Mouse (Mus musculus): ENCODE measurements around the gene Ttc16. TPM values are rescaled to one million over a fixed set of nuclear protein-coding genes. Genes with fewer than 3 reads are reported as not detected.

The Ttc16 gene
- polyA plus RNA-seq, 1 experiment, result 2.3 TPM

DNA sequence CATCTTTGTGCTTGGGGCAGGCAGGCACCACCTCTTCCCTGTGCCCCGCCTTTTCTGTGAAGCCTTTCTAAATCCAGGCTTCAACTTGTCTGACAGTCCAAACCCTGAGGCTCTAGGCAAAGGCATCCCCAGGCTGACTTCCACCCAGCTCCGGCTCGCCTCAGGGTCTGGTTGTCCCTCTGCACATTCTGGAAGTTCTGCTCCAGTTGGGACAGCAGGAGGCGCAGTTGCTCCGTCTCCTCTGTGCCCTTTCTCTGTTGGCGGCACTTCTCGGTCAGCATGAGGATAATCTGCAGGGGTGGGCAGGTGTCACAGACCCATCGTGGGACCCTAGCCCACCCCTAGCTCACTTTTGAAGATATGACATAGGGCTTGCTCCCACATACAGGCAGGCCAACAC is 3.7 kb upstream of the Ttc16 start:
- Histone ChIP-seq H3K4me3 (ENCODE audit: low read depth, low read length) (no peak overlapping the region), H3K36me3 (ENCODE audit: control insufficient read depth, insufficient read depth, low read length) (no peaks in the 10 kb centered on the region), H3K27me3 (ENCODE audit: control insufficient read depth, insufficient read depth, low read length) (no peaks in the 10 kb centered on the region), H3K27ac (ENCODE audit: insufficient read depth, low read depth, low read length) (no peak overlapping the region), H3K4me1 (ENCODE audit: control insufficient read depth, insufficient read depth, insufficient read length, low read length) (peaks cover 13% of the 10 kb centered on the region)
- TF ChIP-seq CTCF (IDR thresholded peaks at IDR 0.05; ENCODE audit: extremely low read depth, insufficient read length, insufficient replicate concordance, low read depth, low read length) (peak; percentile 63; the same call in 1 of the 2 replicates), POLR2A (IDR thresholded peaks at IDR 0.05; ENCODE audit: low read depth, low read length) (no peak)
- 21% methylated on average over 8 of the region's 8 CpGs for WGBS

DNA sequence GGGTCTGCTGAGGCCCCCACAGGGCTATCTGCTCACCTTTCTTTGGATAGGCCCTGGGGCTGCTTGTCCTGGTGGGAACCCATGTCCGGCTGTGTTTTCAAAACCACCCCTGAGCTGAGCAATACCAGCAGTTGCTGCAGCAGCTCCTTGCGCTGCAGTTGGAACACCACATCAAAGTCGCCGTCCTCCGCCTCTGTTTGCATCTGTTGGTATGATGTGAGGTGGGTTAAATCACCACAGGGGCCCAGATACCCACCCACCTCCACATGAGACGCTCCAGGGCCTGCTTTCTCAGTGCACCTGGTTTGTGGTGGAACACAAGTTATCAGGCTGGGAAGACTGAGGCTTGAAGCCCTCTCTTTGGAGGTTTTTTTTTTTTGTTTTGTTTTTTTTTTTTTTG is 2.6 kb upstream of the Ttc16 start:
- no peak overlapping the region for H3K4me3 ChIP-seq (ENCODE audit: low read depth, low read length)
- no peaks in the 10 kb centered on the region for H3K27me3 ChIP-seq (ENCODE audit: control insufficient read depth, insufficient read depth, low read length)
- peaks cover 15% of the 10 kb centered on the region for H3K4me1 ChIP-seq (ENCODE audit: control insufficient read depth, insufficient read depth, insufficient read length, low read length)
- no peaks in the 10 kb centered on the region for H3K36me3 ChIP-seq (ENCODE audit: control insufficient read depth, insufficient read depth, low read length)
- no peak overlapping the region for H3K27ac ChIP-seq (ENCODE audit: insufficient read depth, low read depth, low read length)
- no peak for TF ChIP-seq POLR2A (IDR thresholded peaks at IDR 0.05; ENCODE audit: low read depth, low read length)
- TF ChIP-seq CTCF (IDR thresholded peaks at IDR 0.05; ENCODE audit: extremely low read depth, insufficient read length, insufficient replicate concordance, low read depth, low read length), result no peak
- 94% methylated on average over 6 of the region's 6 CpGs for WGBS

DNA sequence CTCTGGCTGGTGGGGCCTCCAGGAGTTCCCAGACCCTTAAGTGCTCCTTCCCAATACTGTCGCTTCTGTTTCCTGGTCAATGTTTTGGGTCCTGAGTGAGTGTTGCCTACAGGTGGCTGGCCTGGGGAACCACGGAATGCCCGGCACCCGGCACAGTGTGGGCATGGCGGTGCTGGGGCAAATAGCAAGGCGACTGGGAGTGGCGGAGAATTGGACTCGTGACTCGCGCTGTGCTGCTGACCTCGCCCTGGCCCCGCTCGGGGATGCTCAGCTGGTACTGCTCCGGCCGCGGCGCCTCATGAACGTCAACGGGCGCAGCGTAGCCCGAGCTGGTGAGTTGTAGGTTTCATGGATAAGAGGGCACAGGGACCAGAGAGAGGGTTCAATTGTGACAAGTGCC is 759 bp upstream of the Ttc16 start:
- 15% methylated on average over 22 of the region's 22 CpGs for WGBS
- TF ChIP-seq CTCF (IDR thresholded peaks at IDR 0.05; ENCODE audit: extremely low read depth, insufficient read length, insufficient replicate concordance, low read depth, low read length), result no peak
- no peak for TF ChIP-seq POLR2A (IDR thresholded peaks at IDR 0.05; ENCODE audit: low read depth, low read length)
- Histone ChIP-seq H3K4me1 (ENCODE audit: control insufficient read depth, insufficient read depth, insufficient read length, low read length) (peaks cover 32% of the 10 kb centered on the region), H3K4me3 (ENCODE audit: low read depth, low read length) (peak overlapping the region; percentile 70), H3K36me3 (ENCODE audit: control insufficient read depth, insufficient read depth, low read length) (no peaks in the 10 kb centered on the region), H3K27me3 (ENCODE audit: control insufficient read depth, insufficient read depth, low read length) (no peaks in the 10 kb centered on the region), H3K27ac (ENCODE audit: insufficient read depth, low read depth, low read length) (no peak overlapping the region)

DNA sequence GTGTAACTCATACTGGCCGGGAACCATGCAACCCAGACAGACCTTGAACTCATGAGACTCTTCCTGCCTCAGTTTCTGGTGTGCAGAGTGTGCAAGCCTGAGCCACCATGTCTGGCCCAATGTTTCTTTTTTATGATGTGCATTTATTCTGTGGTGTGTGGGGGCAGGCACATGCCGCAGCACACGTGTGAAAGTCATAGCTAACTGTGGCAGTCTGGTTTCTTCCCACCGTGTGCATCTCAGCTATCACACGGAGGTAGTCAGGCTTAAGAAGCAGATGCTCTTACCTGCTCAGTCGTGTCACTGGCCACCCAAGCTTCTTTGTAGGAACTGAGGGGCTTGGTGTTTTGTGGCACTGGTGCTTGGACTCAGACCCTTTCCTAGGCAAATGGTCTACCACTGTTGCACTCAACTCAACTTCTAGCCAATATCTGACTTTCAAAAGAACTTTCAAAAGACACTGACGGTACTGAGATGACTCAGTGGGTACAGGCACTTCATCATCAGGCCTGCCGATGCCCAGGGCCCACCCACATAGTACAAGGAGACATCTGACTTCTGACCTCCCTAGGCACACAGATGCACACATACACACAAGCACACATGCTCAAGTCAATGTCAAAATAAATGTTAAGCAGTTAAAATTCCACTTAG is 2.7 kb downstream of the Ttc16 start:
- TF ChIP-seq CTCF (IDR thresholded peaks at IDR 0.05; ENCODE audit: extremely low read depth, insufficient read length, insufficient replicate concordance, low read depth, low read length), result no peak
- WGBS, result 82% methylated on average over 8 of the region's 8 CpGs
- peaks cover 53% of the 10 kb centered on the region for H3K4me1 ChIP-seq (ENCODE audit: control insufficient read depth, insufficient read depth, insufficient read length, low read length)
- no peaks in the 10 kb centered on the region for H3K36me3 ChIP-seq (ENCODE audit: control insufficient read depth, insufficient read depth, low read length)
- H3K27me3 ChIP-seq (ENCODE audit: control insufficient read depth, insufficient read depth, low read length), result no peaks in the 10 kb centered on the region
- H3K27ac ChIP-seq (ENCODE audit: insufficient read depth, low read depth, low read length), result peak overlapping the region; percentile 91; the same call in 1 of the 2 replicates
- H3K4me3 ChIP-seq (ENCODE audit: low read depth, low read length), result no peak overlapping the region

DNA sequence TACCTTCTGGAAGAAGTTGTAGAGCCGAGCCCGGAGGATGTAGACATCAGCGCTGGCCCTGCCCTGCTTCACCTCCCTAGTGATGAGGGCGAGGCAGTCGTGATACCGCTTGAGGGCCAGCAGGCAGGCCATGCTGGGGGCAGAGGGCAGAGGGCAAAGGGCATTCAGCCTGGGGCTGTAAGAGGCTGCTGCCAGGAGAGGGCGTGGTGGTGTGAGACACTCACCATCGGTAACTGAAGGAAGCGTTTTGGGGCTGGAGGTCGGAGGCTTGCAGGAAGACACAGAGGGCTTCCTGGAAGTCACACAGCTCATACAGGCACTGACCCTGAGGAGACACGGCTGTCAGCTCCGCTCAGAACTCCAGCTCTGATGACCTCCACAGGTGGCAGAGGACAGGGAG is 3.5 kb downstream of the Ttc16 start:
- 16% methylated on average over 12 of the region's 12 CpGs for WGBS
- no peaks in the 10 kb centered on the region for H3K36me3 ChIP-seq (ENCODE audit: control insufficient read depth, insufficient read depth, low read length)
- H3K4me3 ChIP-seq (ENCODE audit: low read depth, low read length), result peak overlapping the region; percentile 43
- peak overlapping the region; percentile 91 for H3K27ac ChIP-seq (ENCODE audit: insufficient read depth, low read depth, low read length)
- TF ChIP-seq POLR2A (IDR thresholded peaks at IDR 0.05; ENCODE audit: low read depth, low read length) (no peak), CTCF (IDR thresholded peaks at IDR 0.05; ENCODE audit: extremely low read depth, insufficient read length, insufficient replicate concordance, low read depth, low read length) (peak; percentile 60; the same call in 1 of the 2 replicates)
- H3K27me3 ChIP-seq (ENCODE audit: control insufficient read depth, insufficient read depth, low read length), result no peaks in the 10 kb centered on the region
- H3K4me1 ChIP-seq (ENCODE audit: control insufficient read depth, insufficient read depth, insufficient read length, low read length), result peaks cover 53% of the 10 kb centered on the region

GRCm38 (mm10) chr2:32769327-32770085 is 5.9 kb downstream of the Ttc16 start:
- H3K4me3 ChIP-seq (ENCODE audit: low read depth, low read length), result no peak overlapping the region
- 83% methylated on average over 5 of the region's 5 CpGs for WGBS
- no peak overlapping the region for H3K27ac ChIP-seq (ENCODE audit: insufficient read depth, low read depth, low read length)
- TF ChIP-seq POLR2A (IDR thresholded peaks at IDR 0.05; ENCODE audit: low read depth, low read length), result no peak
- no peak for TF ChIP-seq CTCF (IDR thresholded peaks at IDR 0.05; ENCODE audit: extremely low read depth, insufficient read length, insufficient replicate concordance, low read depth, low read length)
- no peaks in the 10 kb centered on the region for H3K36me3 ChIP-seq (ENCODE audit: control insufficient read depth, insufficient read depth, low read length)
- peaks cover 44% of the 10 kb centered on the region for H3K4me1 ChIP-seq (ENCODE audit: control insufficient read depth, insufficient read depth, insufficient read length, low read length)
- no peaks in the 10 kb centered on the region for H3K27me3 ChIP-seq (ENCODE audit: control insufficient read depth, insufficient read depth, low read length)

- no peak overlapping the region for H3K27ac ChIP-seq (ENCODE audit: insufficient read depth, low read depth, low read length)
- peaks cover 41% of the 10 kb centered on the region for H3K4me1 ChIP-seq (ENCODE audit: control insufficient read depth, insufficient read depth, insufficient read length, low read length)
- no peaks in the 10 kb centered on the region for H3K27me3 ChIP-seq (ENCODE audit: control insufficient read depth, insufficient read depth, low read length)
- no peak overlapping the region for H3K4me3 ChIP-seq (ENCODE audit: low read depth, low read length)
- 27% methylated on average over 19 of the region's 19 CpGs for WGBS
- TF ChIP-seq POLR2A (IDR thresholded peaks at IDR 0.05; ENCODE audit: low read depth, low read length), result no peak
- no peak for TF ChIP-seq CTCF (IDR thresholded peaks at IDR 0.05; ENCODE audit: extremely low read depth, insufficient read length, insufficient replicate concordance, low read depth, low read length)
- no peaks in the 10 kb centered on the region for H3K36me3 ChIP-seq (ENCODE audit: control insufficient read depth, insufficient read depth, low read length)
Measured at GRCm38 (mm10) chr2:32768661-32769285, 6.7 kb downstream of the Ttc16 start.
